Mouse (Mus musculus) Muller cell, postnatal 12 days (primary cell): Measurements from ENCODE around the gene Sdhaf3.

Experiments
- DNase-seq: peaks from one replicate; pipeline ENCODE4 v3.0.0-alpha.2; 2015; ENCODE audit errors: inconsistent ontology term

Gene Sdhaf3

DNA sequence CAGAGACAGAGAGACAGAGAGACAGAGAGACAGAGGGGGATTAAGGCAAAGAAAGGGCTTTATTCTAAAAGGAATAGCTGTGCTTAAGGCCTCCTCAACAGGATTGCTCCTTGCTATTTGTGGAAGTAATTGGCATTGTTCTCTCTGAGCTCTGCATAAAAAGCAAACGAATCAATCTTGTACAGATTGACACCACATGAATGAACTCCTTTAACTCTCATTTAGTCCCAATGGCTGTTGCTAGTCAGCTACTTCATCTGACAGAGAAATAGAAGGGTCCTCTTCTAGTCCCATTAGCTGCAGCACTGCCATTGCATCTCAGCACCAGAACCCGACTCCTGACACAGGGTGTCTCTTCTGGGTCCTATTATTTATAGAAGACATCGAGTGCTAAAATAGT, 113.0 kb downstream of the Sdhaf3 start:
- no peak for DNase-seq

DNA sequence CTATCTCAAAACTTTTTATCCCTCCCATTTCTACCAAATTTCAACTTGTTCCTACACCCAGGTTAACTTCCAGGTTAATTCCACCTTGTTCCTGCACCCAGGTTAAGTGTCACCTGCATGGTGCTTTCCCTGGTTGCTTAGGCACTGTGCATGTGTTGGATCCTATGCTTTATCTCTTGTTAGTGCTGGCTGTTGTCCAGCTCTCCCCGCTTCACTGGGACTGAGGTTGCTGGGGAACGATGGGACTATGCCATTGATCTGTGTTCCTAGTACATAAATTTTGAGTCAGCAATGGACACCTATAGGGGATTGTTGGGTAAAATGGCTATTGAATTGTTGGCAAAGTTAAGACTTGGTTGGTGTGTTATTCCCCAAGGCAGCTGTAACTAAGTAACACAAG, 113.7 kb downstream of the Sdhaf3 start:
- no peak for DNase-seq

DNA sequence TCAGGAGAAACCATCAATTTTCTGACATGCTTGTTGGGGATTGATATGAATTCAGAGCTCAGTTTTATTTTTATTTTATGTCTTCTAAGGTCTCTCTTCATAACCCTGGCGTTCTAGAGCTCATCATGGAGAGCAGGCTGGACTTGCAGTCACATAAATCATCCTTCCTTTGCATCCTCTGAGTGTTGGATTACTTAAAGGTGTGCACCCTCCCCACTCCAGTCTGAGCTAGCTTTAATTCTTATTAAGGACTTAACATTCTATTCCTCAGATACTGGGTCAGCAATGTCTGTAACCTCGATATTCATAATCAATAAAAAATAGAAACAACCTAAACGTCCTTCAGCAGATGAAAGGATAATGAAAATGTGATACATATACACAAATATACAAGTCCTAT, 126.2 kb downstream of the Sdhaf3 start:
- DNase-seq = no peak

DNA sequence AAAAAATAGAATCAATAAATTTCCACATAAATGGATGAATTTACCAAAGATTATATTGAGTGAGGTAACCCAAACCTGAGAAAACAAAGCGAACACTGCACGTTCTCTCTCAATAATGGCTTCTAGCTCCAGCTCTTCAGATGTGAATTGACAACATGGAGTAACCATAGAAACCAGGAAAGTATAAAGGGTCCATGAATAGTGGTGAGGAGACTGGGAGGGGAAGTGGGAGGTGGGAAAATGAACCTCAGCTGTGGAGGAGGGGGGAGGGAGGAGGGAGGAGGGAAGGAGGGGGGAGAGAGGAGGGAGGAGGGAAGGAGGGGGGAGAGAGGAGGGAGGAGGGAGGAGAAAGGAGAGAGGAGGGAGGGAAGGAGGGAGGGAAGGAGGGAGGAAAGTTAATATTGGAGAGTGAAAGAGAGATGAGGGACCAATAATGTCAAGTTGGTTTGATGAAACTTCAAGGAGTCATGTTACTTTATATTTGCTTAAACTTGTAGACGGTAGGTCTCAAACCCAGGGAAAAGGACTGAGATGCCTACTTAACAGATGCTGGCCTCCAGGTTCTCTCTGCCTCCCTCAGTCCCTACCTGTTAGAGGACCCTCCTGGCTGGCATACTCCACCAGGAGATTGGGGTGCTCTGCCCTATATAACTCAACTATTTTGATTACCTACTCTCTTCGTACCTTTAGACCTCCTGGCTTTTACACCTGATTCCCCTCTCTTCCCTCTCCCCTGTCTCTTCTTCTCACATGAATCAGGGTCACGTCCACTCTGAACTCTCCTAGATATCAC, 126.9 kb downstream of the Sdhaf3 start:
- DNase-seq = no peak

DNA sequence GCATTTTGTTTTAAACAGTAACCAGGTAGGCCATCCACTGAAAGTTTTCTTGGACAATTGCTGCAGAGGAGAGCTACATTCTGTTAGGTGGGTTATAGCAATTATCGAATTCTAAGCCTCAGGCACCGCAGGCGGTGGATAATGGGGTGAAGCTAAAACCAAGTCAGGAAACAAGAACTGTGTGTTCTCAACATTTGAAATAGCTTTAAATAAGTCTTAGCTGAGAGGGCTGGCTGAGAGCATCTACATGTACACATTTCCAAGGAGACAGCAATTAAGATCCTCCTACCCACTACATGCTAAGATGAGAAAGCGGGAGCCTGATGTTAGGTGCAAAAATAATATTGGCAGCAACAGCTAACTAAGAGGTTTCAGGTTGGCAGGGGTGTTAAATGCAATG, 127.9 kb downstream of the Sdhaf3 start:
- no peak for DNase-seq

DNA sequence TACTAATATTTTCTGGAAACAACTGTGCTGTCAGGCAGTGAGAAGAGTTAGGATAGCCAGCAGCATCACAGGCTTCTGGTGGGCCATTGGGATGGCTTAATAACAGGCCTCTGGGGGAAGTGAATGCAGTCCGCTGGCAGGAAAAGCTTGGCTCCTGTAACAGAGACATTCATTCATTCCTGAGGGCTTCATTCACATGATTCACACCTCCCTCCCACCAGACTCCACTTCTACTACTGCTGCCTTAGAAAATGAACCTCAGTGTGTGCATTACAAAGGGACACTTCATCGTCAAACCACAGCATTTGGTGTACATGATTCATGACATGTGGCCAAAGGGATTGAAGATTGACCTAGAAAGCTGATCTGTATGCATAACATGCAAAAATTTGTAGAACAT, 128.6 kb downstream of the Sdhaf3 start:
- peak; percentile 75 for DNase-seq

DNA sequence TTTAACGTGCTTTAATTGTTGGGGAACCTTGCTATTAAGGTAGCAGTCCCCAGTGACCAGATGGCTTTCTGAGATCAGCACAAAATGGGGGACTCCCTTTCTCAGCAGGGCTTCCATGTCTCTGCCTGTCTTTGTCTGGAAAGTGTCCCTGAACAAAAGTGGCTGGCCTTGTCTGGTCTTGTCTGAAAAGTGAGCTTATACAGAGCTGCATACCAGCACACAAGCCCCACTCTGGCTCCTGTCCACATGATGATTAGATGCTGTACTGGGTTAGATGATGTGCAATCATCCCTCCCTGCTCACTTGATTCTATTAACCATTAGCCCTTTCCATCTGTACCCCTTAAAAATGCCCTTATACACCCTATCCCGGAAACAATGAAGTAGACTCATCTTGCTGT, 129.7 kb downstream of the Sdhaf3 start:
- DNase-seq = peak; percentile 38

DNA sequence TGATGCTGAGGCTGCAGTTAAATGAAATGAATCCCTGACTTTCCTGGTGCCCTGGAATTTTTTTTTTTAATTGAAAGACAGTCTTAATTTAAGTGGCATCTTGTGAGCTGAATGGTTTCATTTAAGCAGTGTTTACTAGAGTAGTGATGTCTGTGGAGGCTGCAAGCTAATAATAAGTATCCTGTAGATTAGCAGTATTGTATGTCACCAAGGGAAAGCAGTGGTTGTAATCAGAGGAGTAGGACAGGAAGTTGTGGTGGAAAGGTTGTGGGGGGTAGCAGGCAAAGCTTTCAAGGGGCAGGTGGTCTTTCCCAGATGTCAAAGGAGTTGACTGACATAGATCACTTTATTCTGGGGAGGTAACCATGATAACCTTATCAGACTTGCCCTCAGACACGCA, 136.3 kb downstream of the Sdhaf3 start:
- no peak for DNase-seq
